Mouse (Mus musculus) kidney, embryonic 16.5 days (tissue): ENCODE measurements around the gene Nfx1. TPM values are rescaled to one million over a fixed set of nuclear protein-coding genes. Genes with fewer than 3 reads are reported as not detected.
A peak's percentile ranks its signal among the peaks of the same experiment; 100 is the strongest.

Source experiments
- ATAC-seq: fragments of 200-750 bp; cut with Nextera tagmentation; 2 replicates; pipeline ENCODE4 v1.8.0; 2017; ENCODE audit warnings: moderate TSS enrichment; ENCODE audit not compliant: low FRiP score, low TSS enrichment
- H3K27ac ChIP-seq: fragments of 300-500 bp; sonication (generic); 2 replicates; pipeline ENCODE4 v1.5.1; 2014; ENCODE audit warnings: low read length
- H3K27me3 ChIP-seq: fragments of 300-500 bp; sonication (generic); 2 replicates; pipeline ENCODE4 v1.6.1; 2014; ENCODE audit warnings: low read length, control low read depth, mixed read lengths; ENCODE audit not compliant: insufficient read depth
- H3K36me3 ChIP-seq: fragments of 300-500 bp; sonication (generic); 2 replicates; pipeline ENCODE4 v1.6.1; 2014; ENCODE audit warnings: low read length, control low read depth, mixed read lengths; ENCODE audit not compliant: insufficient read depth
- H3K4me1 ChIP-seq: fragments of 300-500 bp; sonication (generic); 2 replicates; pipeline ENCODE4 v1.6.1; 2014; ENCODE audit warnings: low read length, control low read depth, mixed read lengths; ENCODE audit not compliant: insufficient read depth
- H3K4me2 ChIP-seq: fragments of 300-500 bp; sonication (generic); replicated peaks from 2 replicates; pipeline ENCODE4 v1.6.1; 2014; ENCODE audit warnings: low read depth, low read length
- H3K4me3 ChIP-seq: fragments of 300-500 bp; sonication (generic); 2 replicates; pipeline ENCODE4 v1.5.1; 2014; ENCODE audit warnings: mild to moderate bottlenecking, low read length
- H3K9ac ChIP-seq: fragments of 300-500 bp; sonication (generic); replicated peaks from 2 replicates; pipeline ENCODE4 v1.6.1; 2014; ENCODE audit warnings: low read length
- H3K9me3 ChIP-seq: fragments of 300-500 bp; sonication (generic); 2 replicates; pipeline ENCODE4 v1.6.1; 2016; ENCODE audit warnings: low read length, control low read depth
- WGBS: fragments of 180-500 bp; shearing (Covaris S2); extraction: QIAGEN DNeasy Blood & Tissue Kit; methylation state at CpG from one replicate; pipeline ENCODE4 v1.1.7; 2014; 5-methylcytosine and 5-hydroxymethylcytosine counted together
- polyA plus RNA-seq: library from polyadenylated mRNA; unstranded; fragments of >200 nt; fragmentation: Nextera tagmentation; extraction: Ambion mirVana; gene quantifications from 2 replicates; pipeline ENCODE4 v1.2.1, GENCODE M21; 2015

The Nfx1 gene
- polyA plus RNA-seq, 1 experiment from 2014 or later, result 92.0 TPM

DNA sequence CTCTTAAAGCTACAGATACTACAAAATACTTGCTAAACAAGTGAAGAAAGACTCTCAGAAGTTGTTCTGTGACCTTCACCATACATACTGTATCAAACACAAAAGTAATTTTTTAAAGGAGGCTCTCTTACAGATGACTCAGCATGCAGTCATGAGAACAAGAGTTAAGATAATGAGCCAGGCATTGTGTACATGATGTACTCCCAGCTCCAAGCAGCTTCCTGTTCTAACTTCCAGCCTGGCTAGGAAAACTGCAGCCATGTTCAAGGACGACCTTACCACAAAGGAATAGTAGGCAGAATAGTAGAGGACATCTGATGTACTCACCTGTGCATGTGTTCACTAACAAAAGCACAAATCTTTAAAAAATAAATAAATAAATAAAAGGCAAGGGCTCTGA is 29.6 kb downstream of the Nfx1 start:
- H3K36me3 ChIP-seq, result peaks cover 84% of the 10 kb centered on the region
- no peak overlapping the region for H3K4me3 ChIP-seq
- H3K27ac ChIP-seq, result no peak overlapping the region
- WGBS, result 93% methylated on average over 1 of the region's 1 CpGs
- no peak overlapping the region for H3K4me2 ChIP-seq
- no peaks in the 10 kb centered on the region for H3K27me3 ChIP-seq
- no peaks in the 10 kb centered on the region for H3K4me1 ChIP-seq
- no peaks in the 10 kb centered on the region for H3K9me3 ChIP-seq
- no peak for ATAC-seq
- H3K9ac ChIP-seq, result no peak overlapping the region

DNA sequence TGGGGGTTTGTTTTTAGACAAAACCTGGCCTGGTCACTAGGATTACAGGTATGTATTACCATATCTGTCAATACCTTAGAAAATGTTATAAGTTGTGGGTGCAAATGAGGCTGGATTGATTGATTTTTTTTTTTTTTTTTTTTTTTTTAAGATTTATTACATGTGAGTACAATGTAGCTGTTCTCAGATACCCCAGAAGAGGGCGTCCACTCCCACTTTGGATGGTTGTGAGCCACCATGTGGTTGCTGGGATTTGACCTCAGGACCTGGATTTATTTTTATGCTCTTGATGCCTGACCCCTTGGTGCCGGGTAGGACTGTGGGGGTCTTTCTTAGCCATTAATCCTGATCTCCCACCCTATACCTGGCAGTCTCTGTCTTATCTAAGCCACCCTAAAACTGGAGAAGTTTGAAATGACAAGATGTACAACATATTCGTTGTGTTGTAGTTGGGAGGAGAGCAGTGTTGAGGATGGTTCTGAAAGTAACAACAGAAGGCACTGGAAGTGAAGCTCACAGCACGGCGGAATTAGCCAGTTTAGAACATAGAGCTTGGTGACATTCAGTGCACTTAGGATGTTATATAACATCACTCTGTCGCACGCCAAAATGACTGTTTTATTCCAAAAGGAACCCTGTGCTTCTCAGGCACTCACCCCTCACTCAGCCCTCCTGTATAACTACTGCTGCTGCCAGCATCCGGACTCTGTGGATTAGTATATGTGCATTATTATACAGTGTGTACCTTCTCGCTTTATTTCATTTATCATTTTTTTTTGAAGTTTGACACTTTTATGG is 30.3 kb downstream of the Nfx1 start:
- no peak overlapping the region for H3K9ac ChIP-seq
- no peak overlapping the region for H3K4me2 ChIP-seq
- H3K27me3 ChIP-seq, result no peaks in the 10 kb centered on the region
- peaks cover 79% of the 10 kb centered on the region for H3K36me3 ChIP-seq
- H3K27ac ChIP-seq, result no peak overlapping the region
- no peaks in the 10 kb centered on the region for H3K4me1 ChIP-seq
- H3K9me3 ChIP-seq, result no peaks in the 10 kb centered on the region
- WGBS, result 87% methylated on average over 9 of the region's 9 CpGs
- no peak overlapping the region for H3K4me3 ChIP-seq
- no peak for ATAC-seq

DNA sequence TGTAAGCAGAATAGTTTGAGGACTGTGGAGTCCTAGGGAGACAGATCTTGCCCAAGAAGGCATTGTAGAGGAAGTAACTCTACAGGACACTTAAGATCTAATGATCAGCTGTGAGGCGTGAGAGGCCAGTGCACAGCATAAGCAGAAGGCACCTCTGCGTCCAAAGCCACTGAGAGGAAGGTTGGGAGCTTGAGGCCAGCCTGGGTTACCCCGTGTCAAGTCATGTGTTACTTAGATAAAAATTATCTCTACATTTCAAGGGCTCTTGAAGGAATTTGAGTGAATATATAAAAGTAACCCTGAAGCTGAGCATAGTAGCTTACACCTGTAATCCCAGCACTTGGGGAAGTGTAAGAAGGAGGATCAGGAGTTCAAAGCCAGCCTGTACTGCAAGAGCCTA is 42.6 kb downstream of the Nfx1 start:
- peaks cover 54% of the 10 kb centered on the region for H3K36me3 ChIP-seq
- no peaks in the 10 kb centered on the region for H3K9me3 ChIP-seq
- ATAC-seq, result no peak

GRCm38 (mm10) chr4:41015798-41016197 is 45.1 kb downstream of the Nfx1 start:
- H3K27ac ChIP-seq, result no peak overlapping the region
- 94% methylated on average over 5 of the region's 5 CpGs for WGBS
- H3K4me1 ChIP-seq, result no peaks in the 10 kb centered on the region
- no peak overlapping the region for H3K4me2 ChIP-seq
- no peaks in the 10 kb centered on the region for H3K27me3 ChIP-seq
- no peak overlapping the region for H3K4me3 ChIP-seq
- no peak overlapping the region for H3K9ac ChIP-seq
- no peaks in the 10 kb centered on the region for H3K9me3 ChIP-seq
- H3K36me3 ChIP-seq, result peaks cover 47% of the 10 kb centered on the region
- ATAC-seq, result no peak

More for the DNA sequence above, 42.6 kb downstream of the Nfx1 start:
- Histone ChIP-seq H3K9ac (no peak overlapping the region), H3K4me2 (no peak overlapping the region), H3K4me1 (no peaks in the 10 kb centered on the region), H3K27ac (no peak overlapping the region), H3K4me3 (no peak overlapping the region), H3K27me3 (no peaks in the 10 kb centered on the region)
- WGBS, result 86% methylated on average over 3 of the region's 3 CpGs

DNA sequence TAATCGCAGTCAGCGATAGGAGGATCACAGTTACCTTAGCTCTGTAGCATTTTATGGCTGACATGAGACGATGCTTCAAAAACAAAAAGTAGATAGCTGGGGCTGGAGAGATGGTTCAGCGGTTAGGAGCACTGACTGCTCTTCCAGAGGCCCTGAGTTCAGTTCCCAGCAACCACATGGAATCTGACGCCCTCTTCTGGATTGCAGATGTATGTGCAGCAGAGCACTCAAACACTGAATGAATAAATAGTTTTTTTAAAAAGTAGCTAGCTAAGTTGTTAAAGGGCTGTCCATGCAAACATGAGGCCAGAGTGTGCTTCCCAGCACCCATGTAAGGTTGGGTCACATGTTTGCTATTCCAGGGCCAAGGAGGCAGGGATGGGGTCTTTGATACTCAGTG is 50.4 kb downstream of the Nfx1 start:
- Histone ChIP-seq H3K4me3 (no peak overlapping the region), H3K4me2 (no peak overlapping the region), H3K9ac (no peak overlapping the region), H3K27ac (no peak overlapping the region), H3K9me3 (no peaks in the 10 kb centered on the region), H3K36me3 (peaks cover 48% of the 10 kb centered on the region), H3K27me3 (no peaks in the 10 kb centered on the region), H3K4me1 (no peaks in the 10 kb centered on the region)
- WGBS, result 88% methylated on average over 5 of the region's 5 CpGs
- no peak for ATAC-seq

GRCm38 (mm10) chr4:41026086-41026787 is 55.5 kb downstream of the Nfx1 start:
- no peak for ATAC-seq

DNA sequence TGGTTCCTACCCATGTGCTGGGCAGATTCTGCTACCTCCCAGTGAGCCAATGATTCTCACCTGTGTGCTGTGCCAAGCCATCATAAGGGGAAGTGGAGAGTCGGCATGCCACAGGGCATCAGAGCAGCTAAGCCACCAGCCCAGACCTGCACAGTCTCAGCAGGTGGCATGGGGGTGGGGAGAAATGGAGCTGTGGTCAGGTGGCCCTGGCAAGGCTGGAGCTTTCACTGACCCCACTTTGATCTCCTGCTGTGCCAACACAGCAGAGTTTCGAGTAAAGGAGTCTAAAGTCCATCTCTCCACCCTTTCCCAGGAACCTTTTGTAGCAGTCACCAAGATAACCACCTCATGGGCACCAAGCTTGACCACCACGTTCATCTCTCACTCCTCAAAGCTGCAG is 57.2 kb downstream of the Nfx1 start:
- no peak overlapping the region for H3K4me2 ChIP-seq
- H3K9me3 ChIP-seq, result no peaks in the 10 kb centered on the region
- 86% methylated on average over 3 of the region's 3 CpGs for WGBS
- no peaks in the 10 kb centered on the region for H3K4me1 ChIP-seq
- no peaks in the 10 kb centered on the region for H3K27me3 ChIP-seq
- peak; percentile 76; the same call in 1 of the 2 replicates for ATAC-seq
- no peak overlapping the region for H3K27ac ChIP-seq
- peaks cover 26% of the 10 kb centered on the region for H3K36me3 ChIP-seq
- no peak overlapping the region for H3K4me3 ChIP-seq
- no peak overlapping the region for H3K9ac ChIP-seq

More at GRCm38 (mm10) chr4:41026086-41026787, 55.5 kb downstream of the Nfx1 start:
- no peak overlapping the region for H3K4me3 ChIP-seq
- no peaks in the 10 kb centered on the region for H3K9me3 ChIP-seq
- H3K27me3 ChIP-seq, result no peaks in the 10 kb centered on the region
- no peaks in the 10 kb centered on the region for H3K4me1 ChIP-seq
- H3K9ac ChIP-seq, result no peak overlapping the region
- no peak overlapping the region for H3K27ac ChIP-seq
- H3K36me3 ChIP-seq, result peaks cover 37% of the 10 kb centered on the region
- H3K4me2 ChIP-seq, result no peak overlapping the region
- 46% methylated on average over 8 of the region's 8 CpGs for WGBS

DNA sequence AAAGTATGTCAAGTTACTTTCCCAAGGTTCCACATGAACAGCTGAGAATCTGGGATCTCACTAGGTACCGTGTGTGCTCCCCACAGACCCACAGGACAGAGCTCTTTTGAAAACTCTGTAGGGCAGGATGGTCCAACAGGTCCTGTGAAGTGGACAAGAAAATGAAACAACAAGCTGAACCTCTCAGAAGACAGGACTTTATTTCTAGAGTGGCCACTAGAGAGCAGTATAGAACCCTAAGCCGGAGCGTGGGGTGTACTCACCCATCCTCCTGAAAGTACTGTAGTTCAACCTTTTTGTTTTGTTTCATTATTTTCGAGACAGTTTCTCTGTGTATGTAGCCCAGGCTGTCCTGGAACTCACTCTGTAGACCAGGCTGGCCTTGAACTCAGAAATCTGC is 57.6 kb downstream of the Nfx1 start:
- Histone ChIP-seq H3K9me3 (no peaks in the 10 kb centered on the region), H3K27me3 (no peaks in the 10 kb centered on the region), H3K4me1 (no peaks in the 10 kb centered on the region), H3K4me3 (no peak overlapping the region), H3K4me2 (no peak overlapping the region), H3K27ac (no peak overlapping the region), H3K9ac (no peak overlapping the region), H3K36me3 (peaks cover 24% of the 10 kb centered on the region)
- WGBS, result 80% methylated on average over 4 of the region's 4 CpGs
- no peak for ATAC-seq

DNA sequence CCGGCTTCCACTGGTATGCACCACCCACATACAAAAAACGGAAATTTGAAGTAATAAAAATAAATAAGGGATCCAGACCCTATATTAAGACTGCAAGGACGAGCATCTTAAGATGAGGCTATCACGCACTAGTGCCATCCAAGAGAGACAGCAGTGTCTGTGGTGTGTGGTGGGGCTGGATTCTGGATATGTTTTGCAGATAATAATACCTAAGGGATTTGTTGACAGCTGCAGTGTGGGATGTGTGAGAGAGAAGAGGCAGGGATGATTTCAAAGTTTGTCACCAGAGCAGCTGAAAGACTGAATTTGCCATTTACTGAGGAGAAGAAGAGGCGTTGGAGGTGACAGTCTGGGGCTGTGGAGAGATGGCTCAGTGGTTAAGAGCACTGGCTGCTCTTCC is 58.7 kb downstream of the Nfx1 start:
- H3K9me3 ChIP-seq, result no peaks in the 10 kb centered on the region
- ATAC-seq, result no peak
- H3K36me3 ChIP-seq, result peaks cover 17% of the 10 kb centered on the region
- H3K9ac ChIP-seq, result no peak overlapping the region
- no peak overlapping the region for H3K4me2 ChIP-seq
- 91% methylated on average over 5 of the region's 5 CpGs for WGBS
- no peak overlapping the region for H3K4me3 ChIP-seq
- H3K27ac ChIP-seq, result no peak overlapping the region
- H3K27me3 ChIP-seq, result no peaks in the 10 kb centered on the region
- H3K4me1 ChIP-seq, result no peaks in the 10 kb centered on the region

GRCm38 (mm10) chr4:41031242-41031641 is 60.5 kb downstream of the Nfx1 start:
- H3K9me3 ChIP-seq, result no peaks in the 10 kb centered on the region
- no peaks in the 10 kb centered on the region for H3K4me1 ChIP-seq
- no peak overlapping the region for H3K9ac ChIP-seq
- H3K4me2 ChIP-seq, result no peak overlapping the region
- H3K27ac ChIP-seq, result no peak overlapping the region
- 66% methylated on average over 3 of the region's 3 CpGs for WGBS
- no peak for ATAC-seq
- peaks cover 5% of the 10 kb centered on the region; the same call in 1 of the 2 replicates for H3K36me3 ChIP-seq
- H3K4me3 ChIP-seq, result no peak overlapping the region
- H3K27me3 ChIP-seq, result no peaks in the 10 kb centered on the region
